Mouse (Mus musculus) forebrain, embryonic 13.5 days (tissue): ENCODE measurements around the gene Mblac1. TPM values are rescaled to one million over a fixed set of nuclear protein-coding genes. Genes with fewer than 3 reads are reported as not detected.
"Not testable (repeated sequence)": the region's sequence is repeated elsewhere in the genome, so short reads cannot be mapped to it uniquely, and the experiment has no call there.

Source experiments
- ATAC-seq: fragments of 200-750 bp; cut with Nextera tagmentation; 2 replicates; pipeline ENCODE4 v1.8.0; 2017
- H3K27ac ChIP-seq: fragments of 300-500 bp; sonication (generic); 2 replicates; pipeline ENCODE4 v1.5.1; 2015; ENCODE audit warnings: inconsistent platforms, mild to moderate bottlenecking, moderate library complexity
- H3K27me3 ChIP-seq: fragments of 300-500 bp; sonication (generic); 2 replicates; pipeline ENCODE4 v1.6.1; 2015; ENCODE audit warnings: mild to moderate bottlenecking, inconsistent platforms
- H3K36me3 ChIP-seq: fragments of 300-500 bp; sonication (generic); 2 replicates; pipeline ENCODE4 v1.6.1; 2015; ENCODE audit warnings: mild to moderate bottlenecking, inconsistent platforms; ENCODE audit not compliant: poor library complexity, severe bottlenecking
- H3K4me1 ChIP-seq: fragments of 300-500 bp; sonication (generic); 2 replicates; pipeline ENCODE4 v1.6.1; 2015; ENCODE audit warnings: inconsistent platforms
- H3K4me2 ChIP-seq: fragments of 300-500 bp; sonication (generic); 2 replicates; pipeline ENCODE4 v1.6.1; 2015; ENCODE audit warnings: inconsistent platforms, mild to moderate bottlenecking, moderate library complexity
- H3K4me3 ChIP-seq: fragments of 300-500 bp; sonication (generic); 2 replicates; pipeline ENCODE4 v1.5.1; 2015; ENCODE audit warnings: mild to moderate bottlenecking, inconsistent platforms
- H3K9ac ChIP-seq: fragments of 300-500 bp; sonication (generic); 2 replicates; pipeline ENCODE4 v1.6.1; 2015; ENCODE audit warnings: mild to moderate bottlenecking, inconsistent platforms
- H3K9me3 ChIP-seq: fragments of 300-500 bp; sonication (generic); replicated peaks from 2 replicates; pipeline ENCODE4 v1.6.1; 2016; ENCODE audit warnings: inconsistent platforms
- WGBS: fragments of 180-500 bp; shearing (Covaris S2); methylation state at CpG from one replicate; pipeline ENCODE4 v1.1.7; 2015; 5-methylcytosine and 5-hydroxymethylcytosine counted together
- polyA plus RNA-seq: library from polyadenylated mRNA; unstranded; fragments of >200 nt; fragmentation: Nextera tagmentation; extraction: Ambion mirVana; gene quantifications from 2 replicates; pipeline ENCODE4 v1.2.1, GENCODE M21; 2015

Gene Mblac1
- polyA plus RNA-seq, 1 experiment from 2014 or later = 12.2 TPM

DNA sequence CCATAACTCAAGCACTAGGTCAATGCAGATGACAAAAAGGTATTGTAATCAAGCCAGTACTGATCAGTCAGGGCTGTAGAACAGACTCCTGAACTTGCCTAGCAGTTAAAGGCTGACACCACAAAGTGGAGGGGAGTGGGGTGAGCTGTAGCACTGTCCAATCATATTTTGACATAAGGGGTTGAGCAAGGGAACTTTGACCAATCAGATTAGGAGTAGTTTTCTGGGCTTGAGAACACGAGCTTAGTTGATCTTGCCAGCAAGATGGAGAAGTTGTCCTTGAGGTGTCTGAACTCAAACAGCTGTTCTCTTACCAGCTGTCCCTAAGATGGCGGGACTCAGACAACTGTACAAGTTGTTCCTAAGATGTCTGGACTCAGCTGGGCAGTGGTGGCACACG lies 20.9 kb upstream of the Mblac1 start:
- peaks cover 37% of the 10 kb centered on the region for H3K4me1 ChIP-seq
- peaks cover 57% of the 10 kb centered on the region for H3K36me3 ChIP-seq
- H3K4me2 ChIP-seq = peak overlapping the region; percentile 87
- ATAC-seq = no peak
- H3K27me3 ChIP-seq = no peaks in the 10 kb centered on the region
- no peak overlapping the region for H3K9ac ChIP-seq
- H3K4me3 ChIP-seq = 0 out of 2 replicates have a peak overlapping the region, but pooled peaks have one; percentile 78
- H3K27ac ChIP-seq = no peak overlapping the region
- no peaks in the 10 kb centered on the region for H3K9me3 ChIP-seq
- 87% methylated on average over 3 of the region's 3 CpGs for WGBS

DNA sequence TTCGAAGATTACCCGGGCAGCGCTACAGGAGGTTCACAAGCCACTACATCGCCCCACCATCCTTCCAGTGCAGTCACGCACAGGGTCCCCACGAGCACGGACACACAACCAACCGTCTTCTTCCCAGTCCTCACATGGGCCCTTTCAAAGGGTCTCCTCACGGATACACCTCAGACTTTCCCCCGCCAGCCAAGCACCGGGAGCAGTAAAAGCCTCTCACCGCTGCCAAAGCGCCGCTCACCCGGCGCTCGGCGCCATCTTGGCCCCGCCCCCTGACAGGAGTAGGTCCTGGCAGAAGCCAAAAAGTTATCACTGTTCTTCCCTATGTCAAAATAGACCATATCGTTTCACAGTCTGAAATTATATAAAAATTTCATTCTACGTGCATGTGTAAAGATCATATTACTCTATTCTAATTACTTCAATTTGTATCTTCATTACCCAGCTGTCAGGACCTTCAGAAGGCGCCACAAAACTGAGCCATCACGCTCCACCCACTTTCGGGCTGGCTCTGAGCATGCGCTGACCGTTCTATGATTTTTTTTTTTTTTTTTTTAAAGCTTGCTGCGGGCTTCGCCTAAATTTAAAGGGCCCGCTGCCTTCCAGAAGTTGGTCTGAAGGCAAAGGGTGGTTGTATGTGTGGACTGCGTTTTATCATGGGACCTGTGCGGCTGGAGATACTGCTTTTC lies 7.0 kb upstream of the Mblac1 start, which contains the start of the genes Taf6 and Cnpy4:
Taf6 (minus strand) TSS at position 502 of the 689 bp plus-strand sequence.
Cnpy4 (plus strand) TSS at position 536 of the 689 bp plus-strand sequence.
- peak within 1 kb of the TSS; percentile 65 for H3K27ac ChIP-seq
- H3K9me3 ChIP-seq = no peaks in the 10 kb centered on the region
- peak within 1 kb of the TSS; percentile 74 for H3K4me2 ChIP-seq
- peaks cover 21% of the 10 kb centered on the region for H3K4me1 ChIP-seq
- peak within 1 kb of the TSS; percentile 79 for H3K9ac ChIP-seq
- under 1% methylated on average over 31 of the region's 31 CpGs for WGBS
- H3K27me3 ChIP-seq = no peaks in the 10 kb centered on the region
- H3K4me3 ChIP-seq = peak within 1 kb of the TSS; percentile 85
- ATAC-seq = peak; percentile 85
- peaks cover 47% of the 10 kb centered on the region for H3K36me3 ChIP-seq

DNA sequence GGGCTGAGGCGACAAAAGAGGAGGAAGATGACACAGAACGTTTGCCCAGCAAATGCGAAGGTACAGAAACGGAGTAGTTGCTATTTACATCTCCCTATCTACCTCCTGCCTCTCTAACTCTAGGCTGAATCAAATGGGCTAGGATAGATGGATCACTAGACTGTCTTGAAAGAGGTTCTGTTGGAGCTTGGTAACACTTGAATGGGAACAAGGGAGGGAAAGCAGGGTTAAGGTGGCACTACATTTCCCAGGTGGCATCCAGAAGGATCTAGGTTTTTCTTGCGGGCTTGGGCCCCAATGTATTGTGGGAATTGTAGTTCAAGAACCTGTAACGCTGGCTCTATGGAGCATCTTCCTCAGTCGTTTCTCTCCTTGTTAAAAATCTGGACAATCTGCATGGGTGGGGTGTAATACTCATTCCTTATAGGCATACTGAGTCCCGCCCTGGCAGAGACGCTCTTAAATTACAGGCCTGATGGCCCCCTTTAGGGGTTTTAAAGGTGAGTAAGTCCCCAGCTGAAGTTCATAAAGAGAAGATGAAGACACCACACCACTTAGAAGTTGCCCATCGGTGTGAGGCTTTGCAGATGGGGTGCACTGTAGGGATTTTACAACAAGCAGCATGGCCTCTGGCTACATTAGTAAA lies 6.3 kb upstream of the Mblac1 start:
- ATAC-seq = peak; percentile 88
- H3K4me2 ChIP-seq = peak overlapping the region; percentile 74
- H3K9ac ChIP-seq = peak overlapping the region; percentile 79
- peak overlapping the region; percentile 65 for H3K27ac ChIP-seq
- peaks cover 47% of the 10 kb centered on the region for H3K36me3 ChIP-seq
- H3K4me1 ChIP-seq = peaks cover 21% of the 10 kb centered on the region
- H3K27me3 ChIP-seq = no peaks in the 10 kb centered on the region
- H3K4me3 ChIP-seq = peak overlapping the region; percentile 85
- WGBS = 0% methylated on average over 10 of the region's 10 CpGs
- no peaks in the 10 kb centered on the region for H3K9me3 ChIP-seq

DNA sequence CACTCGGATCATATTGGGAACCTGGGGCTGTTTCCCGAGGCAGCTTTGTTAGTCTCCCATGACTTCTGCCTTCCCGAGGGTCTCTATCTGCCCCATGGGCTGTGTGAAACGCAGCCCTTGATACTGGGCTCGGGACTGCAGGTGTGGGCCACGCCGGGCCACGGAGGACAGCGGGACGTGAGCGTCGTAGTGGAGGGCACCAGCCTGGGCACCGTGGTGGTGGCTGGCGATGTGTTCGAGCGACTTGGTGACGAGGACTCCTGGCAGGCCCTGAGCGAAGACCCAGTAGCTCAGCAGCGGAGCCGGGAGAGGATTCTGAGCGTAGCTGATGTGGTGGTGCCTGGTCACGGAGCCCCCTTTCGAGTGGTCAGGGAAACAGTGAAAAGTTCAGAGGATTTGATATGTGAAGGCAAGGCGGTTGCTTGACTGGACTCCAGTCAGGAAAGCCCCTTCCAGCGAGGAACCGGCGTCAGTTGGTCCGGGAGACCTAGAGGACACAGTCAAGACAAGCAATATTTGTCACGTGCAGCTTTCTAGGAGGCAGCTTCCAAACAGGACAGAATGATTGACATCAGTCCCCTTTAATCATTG lies 736 bp downstream of the Mblac1 start:
- Histone ChIP-seq H3K9me3 (no peaks in the 10 kb centered on the region), H3K27ac (peak overlapping the region; percentile 81), H3K36me3 (peaks cover 32% of the 10 kb centered on the region), H3K4me1 (peaks cover 16% of the 10 kb centered on the region), H3K9ac (peak overlapping the region; percentile 91), H3K27me3 (no peaks in the 10 kb centered on the region), H3K4me2 (peak overlapping the region; percentile 96), H3K4me3 (peak overlapping the region; percentile 77)
- peak; percentile 72 for ATAC-seq
- 2% methylated on average over 29 of the region's 29 CpGs for WGBS

DNA sequence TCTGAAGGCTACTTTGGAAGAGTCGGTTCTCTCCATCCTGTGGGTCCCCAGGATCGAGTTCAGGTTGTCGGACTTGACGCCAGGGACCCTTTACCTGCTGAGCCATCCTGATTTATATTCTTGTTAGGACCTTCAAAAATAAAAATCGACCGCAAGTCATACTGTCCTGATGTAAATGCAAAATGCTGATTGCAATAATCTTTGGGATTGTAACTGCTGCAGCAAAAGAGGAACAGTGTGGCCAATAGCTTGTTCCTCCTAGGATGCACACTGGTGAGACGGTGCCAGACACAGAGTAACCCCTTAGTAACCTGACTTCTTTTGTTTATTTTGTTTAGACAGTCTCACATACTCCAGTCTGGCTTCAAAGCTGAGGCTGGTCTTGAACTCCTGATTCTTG lies 1.3 kb downstream of the Mblac1 start:
- 80% methylated on average over 7 of the region's 7 CpGs for WGBS
- H3K9ac ChIP-seq = peak overlapping the region; percentile 91; the same call in 1 of the 2 replicates
- H3K4me3 ChIP-seq = peak overlapping the region; percentile 77
- peak overlapping the region; percentile 96 for H3K4me2 ChIP-seq
- peak overlapping the region; percentile 81; the same call in 1 of the 2 replicates for H3K27ac ChIP-seq
- peaks cover 16% of the 10 kb centered on the region for H3K4me1 ChIP-seq
- ATAC-seq = no peak
- H3K27me3 ChIP-seq = no peaks in the 10 kb centered on the region
- peaks cover 28% of the 10 kb centered on the region for H3K36me3 ChIP-seq
- no peaks in the 10 kb centered on the region for H3K9me3 ChIP-seq

DNA sequence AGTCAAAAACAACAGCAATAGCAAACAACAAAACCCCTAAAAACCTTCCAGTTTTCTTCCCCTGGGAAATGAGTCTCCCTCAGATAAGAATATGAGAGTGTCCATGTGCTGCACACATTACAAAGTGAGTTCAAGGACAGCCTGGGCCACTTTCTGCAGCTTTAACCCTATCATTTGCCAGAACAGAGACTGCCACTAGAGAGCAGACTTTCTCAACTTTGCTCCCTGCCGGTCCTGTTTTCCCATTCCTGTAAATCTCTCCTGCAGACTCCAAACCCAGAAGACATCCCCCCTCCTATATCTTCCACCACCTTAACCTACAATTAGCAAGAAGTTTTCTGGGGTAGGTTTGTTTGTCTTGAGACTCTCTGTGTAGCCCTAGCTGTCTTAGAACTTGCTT lies 5.5 kb downstream of the Mblac1 start:
- Histone ChIP-seq H3K9ac (no peak overlapping the region), H3K9me3 (peaks cover 3% of the 10 kb centered on the region; the same call in 1 of the 2 replicates), H3K4me1 (peaks cover 10% of the 10 kb centered on the region), H3K27ac (no peak overlapping the region), H3K36me3 (no peaks in the 10 kb centered on the region), H3K4me2 (no peak overlapping the region), H3K27me3 (no peaks in the 10 kb centered on the region), H3K4me3 (no peak overlapping the region)
- WGBS = 10% methylated on average over 1 of the region's 1 CpGs
- ATAC-seq = no peak

DNA sequence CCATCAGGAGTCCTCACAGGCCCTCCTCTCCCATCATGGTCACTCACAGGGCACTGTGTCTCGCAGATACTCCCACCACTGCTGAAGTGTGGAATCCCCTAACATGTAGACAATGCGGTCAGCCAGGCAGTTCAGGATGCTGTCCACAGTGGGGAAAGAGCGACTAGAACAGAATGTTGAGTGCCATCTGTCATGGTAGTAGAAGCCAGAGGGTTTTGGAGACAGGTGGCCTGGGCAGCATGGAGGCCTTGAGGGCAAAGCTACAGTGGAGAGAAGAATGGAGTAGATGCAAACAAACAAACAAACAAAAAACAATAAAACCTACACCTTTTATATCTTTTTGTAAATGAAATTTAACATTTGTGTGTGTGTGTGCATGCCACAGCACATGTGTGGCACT lies 8.0 kb downstream of the Mblac1 start:
- Histone ChIP-seq H3K4me3 (no peak overlapping the region), H3K9me3 (peaks cover 9% of the 10 kb centered on the region; the same call in 1 of the 2 replicates), H3K4me2 (no peak overlapping the region), H3K27me3 (no peaks in the 10 kb centered on the region), H3K27ac (no peak overlapping the region), H3K36me3 (no peaks in the 10 kb centered on the region), H3K4me1 (no peaks in the 10 kb centered on the region), H3K9ac (no peak overlapping the region)
- WGBS = 83% methylated on average over 3 of the region's 3 CpGs
- ATAC-seq = no peak

DNA sequence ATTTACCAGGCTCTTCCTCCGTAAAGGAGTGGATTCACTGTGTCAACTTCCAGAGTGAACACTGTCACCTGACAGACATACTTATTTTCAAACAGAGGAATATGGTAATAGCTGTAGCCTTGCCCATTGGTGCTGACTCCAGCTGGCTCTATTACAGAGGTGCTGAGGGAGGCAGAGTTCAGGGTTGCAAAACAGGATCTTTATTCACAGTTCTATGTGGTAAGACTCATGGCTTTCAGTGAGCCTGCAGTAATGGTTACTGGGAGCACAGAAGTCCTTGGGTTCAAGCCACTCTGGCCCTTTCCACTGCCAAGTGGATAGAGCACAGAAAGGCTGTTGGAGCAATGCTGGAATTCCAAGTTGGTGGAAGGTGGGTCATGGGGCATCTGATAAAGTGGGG lies 13.1 kb downstream of the Mblac1 start:
- H3K4me1 ChIP-seq = no peaks in the 10 kb centered on the region
- H3K9me3 ChIP-seq = peaks cover 9% of the 10 kb centered on the region; the same call in 1 of the 2 replicates
- no peak overlapping the region for H3K4me2 ChIP-seq
- ATAC-seq = no peak
- H3K4me3 ChIP-seq = no peak overlapping the region
- H3K36me3 ChIP-seq = no peaks in the 10 kb centered on the region
- no peak overlapping the region for H3K9ac ChIP-seq
- H3K27ac ChIP-seq = no peak overlapping the region
- H3K27me3 ChIP-seq = no peaks in the 10 kb centered on the region
- WGBS = 81% methylated on average over 1 of the region's 1 CpGs

DNA sequence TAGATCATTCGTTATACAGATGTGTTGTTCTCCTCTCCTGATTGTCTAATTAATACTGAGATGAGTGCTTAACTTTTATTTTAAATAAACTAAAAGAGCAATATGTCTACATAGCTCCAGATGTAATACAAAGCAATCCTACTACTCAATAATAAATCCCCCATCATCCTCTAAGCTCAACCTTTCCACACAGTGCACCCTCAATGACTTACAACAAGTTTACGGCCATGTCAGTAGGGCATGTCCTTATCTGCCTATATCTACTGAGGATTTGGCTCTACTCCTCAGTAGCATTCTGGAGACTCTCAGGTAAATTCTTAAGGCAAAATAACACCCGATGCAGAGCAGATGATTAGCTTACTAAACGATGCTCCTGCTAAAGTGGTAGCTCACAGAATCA lies 13.8 kb downstream of the Mblac1 start:
- Histone ChIP-seq H3K9ac (no peak overlapping the region), H3K4me3 (no peak overlapping the region), H3K4me1 (no peaks in the 10 kb centered on the region), H3K4me2 (no peak overlapping the region), H3K27me3 (no peaks in the 10 kb centered on the region), H3K36me3 (no peaks in the 10 kb centered on the region), H3K27ac (no peak overlapping the region), H3K9me3 (peaks cover 9% of the 10 kb centered on the region; the same call in 1 of the 2 replicates)
- ATAC-seq = no peak
- WGBS = 89% methylated on average over 4 of the region's 4 CpGs

DNA sequence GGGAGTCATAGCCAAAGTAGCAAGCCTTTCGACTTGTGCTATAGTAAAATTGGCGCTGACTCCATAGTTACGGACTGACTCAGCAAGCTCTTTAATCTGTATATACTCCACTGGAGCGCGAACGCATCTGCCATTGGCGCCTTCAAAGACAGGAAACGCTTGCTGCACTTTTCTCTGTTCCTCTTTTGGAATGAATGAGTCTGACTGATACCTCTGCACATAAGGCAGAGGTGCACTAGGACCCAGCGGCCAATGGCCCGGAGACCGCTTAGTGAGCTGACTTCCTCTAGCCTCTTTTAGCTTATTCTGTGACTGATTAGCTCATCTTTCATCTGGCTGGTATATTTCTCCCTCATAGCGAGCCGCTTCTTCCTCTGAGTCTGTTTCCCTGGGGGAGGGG lies 22.5 kb downstream of the Mblac1 start:
- H3K9ac ChIP-seq, H3K36me3 ChIP-seq, H3K4me2 ChIP-seq, H3K27me3 ChIP-seq, H3K4me3 ChIP-seq, H3K27ac ChIP-seq, ATAC-seq, H3K4me1 ChIP-seq: not testable (repeated sequence)
- 96% methylated on average over 13 of the region's 13 CpGs for WGBS
- H3K9me3 ChIP-seq = peaks cover 25% of the 10 kb centered on the region

DNA sequence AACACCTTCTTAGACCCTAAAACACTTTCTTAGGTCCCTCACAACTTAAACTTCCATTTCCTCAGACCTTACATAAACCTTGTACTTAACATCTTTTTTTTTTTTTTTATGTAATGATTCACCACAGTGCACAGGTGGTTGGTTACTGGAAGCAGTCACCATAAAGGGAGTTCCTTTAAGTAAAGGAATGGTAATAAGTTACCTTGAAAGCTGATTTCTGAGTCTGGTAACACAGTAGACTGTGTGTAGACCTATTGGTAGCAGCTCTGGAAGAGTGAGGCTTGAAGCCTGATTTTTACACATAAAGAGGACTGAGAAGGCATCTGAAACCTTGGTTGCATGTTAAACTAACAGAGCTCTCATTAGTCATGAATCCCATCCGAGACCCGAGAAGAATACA lies 25.8 kb downstream of the Mblac1 start:
- Histone ChIP-seq H3K27ac (no peak overlapping the region), H3K9me3 (peaks cover 22% of the 10 kb centered on the region), H3K4me1 (no peaks in the 10 kb centered on the region), H3K4me3 (no peak overlapping the region), H3K27me3 (no peaks in the 10 kb centered on the region), H3K4me2 (no peak overlapping the region), H3K9ac (no peak overlapping the region), H3K36me3 (no peaks in the 10 kb centered on the region)
- no peak for ATAC-seq
- 80% methylated on average over 2 of the region's 2 CpGs for WGBS

DNA sequence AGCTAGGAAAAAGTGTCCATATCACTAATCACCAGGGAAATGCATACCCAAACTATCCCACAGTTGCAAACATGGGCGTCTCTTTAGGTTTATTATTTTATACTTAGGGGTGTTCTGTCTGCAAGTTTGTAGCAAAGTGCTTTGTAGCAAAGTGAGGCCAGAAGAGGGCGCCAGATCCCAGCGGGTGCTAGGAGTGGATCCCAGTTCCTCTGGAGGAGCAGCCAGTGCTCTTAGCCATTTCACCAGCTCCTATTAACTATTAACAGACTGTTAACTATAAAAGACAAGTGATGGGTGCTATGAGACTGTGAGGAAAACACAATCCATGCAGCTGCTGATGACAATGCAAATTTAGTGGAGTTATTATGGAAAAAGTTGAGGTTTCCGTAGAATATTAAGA lies 28.0 kb downstream of the Mblac1 start:
- Histone ChIP-seq H3K27ac (no peak overlapping the region), H3K9me3 (no peaks in the 10 kb centered on the region), H3K9ac (no peak overlapping the region), H3K4me3 (no peak overlapping the region), H3K36me3 (no peaks in the 10 kb centered on the region), H3K4me2 (no peak overlapping the region), H3K27me3 (no peaks in the 10 kb centered on the region), H3K4me1 (no peaks in the 10 kb centered on the region)
- no peak for ATAC-seq
- 24% methylated on average over 4 of the region's 4 CpGs for WGBS
